Mouse (Mus musculus) retina, postnatal 1 day (tissue): ENCODE results near the gene Rae1.

Experiments used
- DNase-seq: peaks from one replicate; pipeline ENCODE4 v3.0.0-alpha.2; 2012

The Rae1 gene

DNA sequence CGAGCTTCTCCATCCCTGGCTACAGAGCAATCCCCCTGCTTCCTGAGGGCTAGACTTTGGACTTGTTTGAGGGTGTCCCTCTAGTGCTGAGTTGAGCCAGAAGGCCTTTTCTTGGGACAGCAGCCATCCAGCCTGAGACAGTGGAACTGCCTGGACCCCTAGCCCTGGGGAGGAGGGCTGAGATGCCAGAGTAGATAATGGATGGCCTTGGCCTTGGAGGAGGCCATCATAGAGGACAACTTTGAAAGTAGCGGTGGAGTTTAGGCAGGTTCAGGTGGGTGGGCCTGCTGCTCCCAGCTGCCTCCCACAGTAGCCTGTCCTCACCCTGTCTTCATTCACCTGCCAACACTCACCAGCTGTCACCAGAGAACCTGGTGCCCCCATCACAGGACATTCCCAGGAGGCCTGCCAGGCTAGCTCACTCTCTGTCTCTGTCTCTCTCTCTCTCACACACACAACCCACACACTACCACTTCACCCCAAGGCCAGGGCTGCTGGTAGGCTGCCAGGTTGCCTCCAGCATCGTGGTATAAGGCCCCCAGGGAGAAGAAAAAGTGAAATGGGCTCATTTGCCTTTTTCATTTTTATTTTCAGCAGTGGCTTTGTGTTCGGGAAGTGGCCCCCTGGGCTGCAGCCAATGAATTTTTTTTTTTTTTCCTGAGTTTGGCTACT lies 28.0 kb downstream of the Rae1 start:
- DNase-seq = no peak

DNA sequence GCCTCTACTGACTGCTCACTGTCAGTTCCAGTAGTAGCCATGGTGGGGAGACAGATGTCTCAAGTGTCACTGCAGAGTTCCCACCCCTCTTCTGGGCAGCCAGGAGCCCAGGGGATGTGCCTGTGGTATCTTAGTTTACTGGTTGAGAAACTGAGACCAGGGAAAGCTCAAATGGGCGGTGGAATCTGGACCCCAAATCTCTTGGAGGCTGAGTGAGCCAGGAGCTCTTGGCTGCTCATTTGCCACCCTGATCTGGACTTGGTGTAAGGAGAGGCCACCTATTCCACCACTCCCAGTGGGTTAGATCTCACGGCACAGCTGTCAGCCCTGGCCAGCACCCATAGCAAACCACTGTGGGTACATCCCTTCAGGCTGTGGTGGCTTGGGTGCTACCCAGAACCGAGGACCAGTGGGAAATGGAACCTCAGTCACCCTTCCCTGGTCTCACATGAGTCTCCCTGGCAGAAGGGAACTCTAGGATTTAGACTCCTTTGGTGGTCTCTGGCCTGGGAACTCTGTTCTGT lies 28.7 kb downstream of the Rae1 start:
- DNase-seq = no peak

DNA sequence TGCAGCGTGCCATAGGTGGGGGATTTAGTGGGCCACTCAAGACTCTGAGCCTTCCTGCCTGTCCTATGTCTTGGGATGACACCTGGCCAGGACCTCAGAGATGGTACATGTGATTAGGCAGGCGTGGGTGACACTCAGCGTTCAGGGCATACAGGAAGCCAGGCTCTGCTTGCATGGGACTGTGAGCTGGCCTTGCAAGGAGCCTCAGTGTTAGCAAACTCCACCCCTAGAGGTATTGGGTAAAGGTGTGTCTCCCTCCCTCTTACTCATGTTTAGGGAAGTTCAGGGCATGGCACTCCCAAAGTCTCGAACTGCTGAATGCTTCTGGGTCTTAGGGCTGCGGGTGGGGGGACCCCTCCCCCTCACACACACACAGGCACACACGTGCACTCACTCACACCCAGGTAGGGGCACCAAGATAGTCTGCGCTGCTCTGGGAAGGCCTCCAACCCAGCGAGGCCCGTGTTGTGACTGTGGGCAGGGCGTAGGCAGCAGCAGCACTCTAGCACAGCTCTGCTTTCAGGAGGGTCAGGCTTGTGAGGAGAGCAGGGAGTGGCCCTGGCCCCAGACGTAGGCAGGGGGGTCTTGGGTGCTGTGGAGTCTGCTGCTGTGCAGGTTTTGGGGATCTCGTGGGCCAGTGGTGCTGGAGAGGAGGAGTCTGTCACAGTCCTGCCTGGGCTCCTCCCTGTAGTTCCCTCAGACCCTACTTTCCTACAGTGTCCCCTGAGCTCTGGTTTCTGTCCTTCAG lies 30.8 kb downstream of the Rae1 start:
- no peak for DNase-seq

DNA sequence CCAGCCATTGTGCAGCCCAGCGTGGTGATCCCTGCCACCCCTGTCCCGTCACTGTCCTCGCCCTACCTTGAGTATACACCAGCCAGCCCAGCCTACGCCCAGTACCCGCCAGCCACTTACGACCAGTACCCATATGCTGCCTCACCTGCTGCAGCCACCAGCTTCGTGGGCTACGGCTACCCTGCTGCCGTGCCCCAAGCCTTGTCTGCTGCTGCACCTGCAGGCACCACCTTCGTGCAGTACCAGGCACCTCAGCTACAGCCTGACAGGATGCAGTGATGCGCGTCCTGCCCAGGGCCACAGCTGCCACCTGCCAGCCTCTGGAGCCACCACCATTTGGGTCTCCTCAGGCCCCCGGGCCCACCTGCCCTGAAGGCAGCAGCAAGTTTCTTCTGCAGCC lies 33.6 kb downstream of the Rae1 start:
- no peak for DNase-seq

DNA sequence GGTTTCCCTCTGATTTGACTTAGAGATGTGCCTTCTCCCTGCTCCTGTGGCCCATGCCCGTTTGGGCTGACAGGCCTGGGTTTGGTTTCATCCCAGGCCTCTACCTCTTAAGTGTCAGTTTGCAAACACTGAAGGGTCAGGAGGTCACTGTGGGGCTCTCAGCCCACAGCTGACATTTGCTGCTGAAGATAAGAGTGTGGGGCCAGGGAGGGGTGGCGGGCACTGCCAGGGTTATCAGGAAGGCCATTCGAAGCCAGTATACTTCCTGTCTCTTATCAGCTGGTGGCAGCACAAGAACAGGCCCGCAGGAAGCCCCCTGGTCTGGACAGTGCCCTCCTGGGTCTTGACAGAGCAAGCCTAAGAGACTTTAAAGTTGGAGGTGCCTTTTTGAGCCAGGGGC lies 35.1 kb downstream of the Rae1 start:
- no peak for DNase-seq

DNA sequence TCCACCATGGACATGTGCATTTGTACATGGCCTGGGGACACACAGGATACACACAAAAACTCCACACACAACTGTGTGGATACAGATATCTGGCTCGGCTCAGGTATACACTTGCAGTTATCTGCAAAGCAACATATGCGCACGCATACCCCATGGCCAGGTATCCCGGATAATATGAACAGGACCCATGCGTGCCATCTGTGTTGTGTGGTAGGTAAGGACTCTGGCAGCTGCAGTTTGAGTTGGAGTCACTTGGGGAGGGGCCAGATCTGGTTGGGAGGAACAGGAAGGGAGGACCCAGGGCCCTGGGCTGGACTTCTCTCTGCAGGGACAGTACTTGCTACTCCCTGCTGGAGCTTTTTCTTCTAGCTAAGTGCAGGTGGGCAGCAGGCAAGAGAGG lies 35.7 kb downstream of the Rae1 start:
- DNase-seq = no peak

GRCm38 (mm10) chr2:173036055-173036454 lies 36.1 kb downstream of the Rae1 start:
- DNase-seq = peak; percentile 49

DNA sequence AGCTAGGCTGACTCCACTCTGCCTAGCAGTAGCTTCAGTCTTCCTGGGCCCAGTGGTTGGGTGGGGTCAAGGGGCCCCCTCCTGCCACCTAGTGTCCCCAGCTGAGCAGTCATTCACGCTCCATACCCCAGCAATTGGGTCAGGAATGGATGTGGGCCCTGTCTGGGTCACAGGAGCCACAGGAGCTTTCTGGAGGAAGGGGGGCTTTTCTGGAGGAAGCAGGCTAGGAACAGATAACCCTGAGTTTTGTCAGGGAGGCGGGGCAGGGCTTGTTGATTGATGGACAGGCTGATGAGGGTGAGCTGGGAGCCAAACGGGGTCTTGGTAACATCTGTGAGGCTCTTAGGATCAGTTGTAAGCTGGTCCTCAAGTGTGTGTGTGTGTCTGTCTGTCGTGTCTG lies 36.7 kb downstream of the Rae1 start:
- DNase-seq = no peak

DNA sequence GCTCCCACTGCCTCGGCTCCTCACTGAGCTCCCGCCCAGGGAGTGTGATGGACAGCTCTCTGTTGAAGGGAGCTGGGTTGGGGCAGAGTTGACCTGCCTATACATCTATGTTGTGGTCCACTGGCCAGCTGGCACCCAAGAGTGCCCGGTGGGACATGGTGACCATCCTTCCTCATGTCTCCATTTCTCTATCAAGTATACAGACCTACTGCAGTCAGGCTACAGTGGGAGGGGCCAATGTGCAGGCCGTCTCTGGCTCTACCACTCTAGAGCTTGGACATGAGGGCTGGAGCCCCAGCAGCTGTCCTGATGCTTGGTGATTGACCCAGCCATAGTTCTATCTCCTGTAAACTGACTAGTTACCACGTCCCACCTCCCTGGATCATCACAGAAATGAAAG lies 37.4 kb downstream of the Rae1 start:
- no peak for DNase-seq

DNA sequence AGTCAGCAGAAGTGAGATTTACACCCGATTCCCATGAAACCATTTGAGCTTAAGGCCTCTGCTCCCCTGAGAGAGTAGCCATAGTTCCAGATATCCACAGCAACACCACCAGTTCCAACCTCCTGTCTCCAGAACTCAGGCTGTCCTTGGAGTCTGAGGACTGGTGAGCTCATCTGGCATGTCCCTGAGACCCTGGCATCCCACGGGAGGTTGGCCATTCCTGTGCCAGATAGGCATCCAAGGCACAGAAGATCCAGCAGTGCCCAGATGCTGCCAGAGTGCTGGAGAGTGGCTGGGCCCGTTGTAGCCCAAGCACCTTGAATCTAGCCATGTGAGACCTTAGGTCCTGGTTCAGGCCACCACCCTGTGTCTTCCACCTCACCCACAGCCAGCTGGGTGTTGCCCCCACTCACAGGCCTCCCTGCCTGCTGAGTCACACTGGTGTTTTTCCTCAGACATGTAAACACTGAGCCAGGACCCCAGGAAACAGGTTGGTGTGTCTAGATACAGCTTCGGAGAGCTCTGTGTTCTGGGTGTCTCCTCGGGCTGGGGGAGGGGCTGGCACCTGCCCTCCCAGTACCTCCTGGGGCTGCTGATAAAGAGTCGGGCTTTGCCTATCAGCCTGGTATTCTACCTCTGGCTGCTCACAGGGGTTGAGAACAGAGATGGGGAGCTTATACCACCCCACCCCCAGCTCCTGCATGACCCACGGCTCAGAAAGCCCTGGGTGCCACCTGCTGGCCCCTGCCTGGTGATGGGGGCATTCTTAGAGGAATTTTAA lies 38.1 kb downstream of the Rae1 start:
- no peak for DNase-seq

- DNase-seq = no peak
These were observed 39.1 kb downstream of the Rae1 start for GRCm38 (mm10) chr2:173039041-173039440.

GRCm38 (mm10) chr2:173040803-173041202 lies 40.9 kb downstream of the Rae1 start:
- no peak for DNase-seq

DNA sequence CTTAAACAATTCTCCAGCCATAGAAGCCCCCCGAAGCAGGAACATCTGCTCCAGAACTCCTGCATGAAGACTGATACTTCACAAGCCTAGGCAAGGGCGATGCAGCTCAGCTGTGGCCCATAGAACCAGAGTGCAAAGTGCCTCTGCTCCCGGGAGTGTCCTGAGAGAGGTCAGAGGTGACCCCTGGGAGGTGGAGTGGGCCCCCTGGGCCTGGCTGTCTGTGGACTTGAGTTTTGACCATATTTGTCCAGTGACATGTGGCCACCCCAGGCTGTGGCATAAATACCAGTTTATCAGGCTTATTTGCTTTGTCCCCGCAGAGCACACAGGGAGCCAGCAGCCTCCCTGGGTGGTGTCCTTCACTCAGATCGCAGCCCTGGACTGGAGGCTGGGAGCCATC lies 41.3 kb downstream of the Rae1 start:
- DNase-seq = no peak

DNA sequence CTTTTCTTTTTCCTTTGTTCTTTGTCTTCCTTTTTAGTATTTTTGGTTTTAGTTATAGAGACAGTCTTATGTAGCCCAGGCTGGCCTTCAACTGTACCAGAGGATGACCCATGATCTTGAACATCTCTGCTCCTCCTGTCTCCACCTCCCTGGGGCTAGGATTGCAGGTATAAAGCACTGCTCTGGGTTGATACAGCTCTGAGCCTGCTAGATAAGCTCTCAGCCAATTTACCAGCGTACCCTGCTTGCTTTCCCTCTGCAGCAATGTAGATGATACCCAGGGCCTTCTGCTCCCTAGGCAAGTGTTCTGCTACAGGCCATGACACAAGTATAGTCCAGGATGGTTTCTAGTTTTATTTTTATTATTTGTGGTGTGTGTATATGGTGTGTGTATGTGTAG lies 42.0 kb downstream of the Rae1 start:
- DNase-seq = no peak

- DNase-seq = no peak
These were observed 42.7 kb downstream of the Rae1 start for GRCm38 (mm10) chr2:173042504-173043162.

DNA sequence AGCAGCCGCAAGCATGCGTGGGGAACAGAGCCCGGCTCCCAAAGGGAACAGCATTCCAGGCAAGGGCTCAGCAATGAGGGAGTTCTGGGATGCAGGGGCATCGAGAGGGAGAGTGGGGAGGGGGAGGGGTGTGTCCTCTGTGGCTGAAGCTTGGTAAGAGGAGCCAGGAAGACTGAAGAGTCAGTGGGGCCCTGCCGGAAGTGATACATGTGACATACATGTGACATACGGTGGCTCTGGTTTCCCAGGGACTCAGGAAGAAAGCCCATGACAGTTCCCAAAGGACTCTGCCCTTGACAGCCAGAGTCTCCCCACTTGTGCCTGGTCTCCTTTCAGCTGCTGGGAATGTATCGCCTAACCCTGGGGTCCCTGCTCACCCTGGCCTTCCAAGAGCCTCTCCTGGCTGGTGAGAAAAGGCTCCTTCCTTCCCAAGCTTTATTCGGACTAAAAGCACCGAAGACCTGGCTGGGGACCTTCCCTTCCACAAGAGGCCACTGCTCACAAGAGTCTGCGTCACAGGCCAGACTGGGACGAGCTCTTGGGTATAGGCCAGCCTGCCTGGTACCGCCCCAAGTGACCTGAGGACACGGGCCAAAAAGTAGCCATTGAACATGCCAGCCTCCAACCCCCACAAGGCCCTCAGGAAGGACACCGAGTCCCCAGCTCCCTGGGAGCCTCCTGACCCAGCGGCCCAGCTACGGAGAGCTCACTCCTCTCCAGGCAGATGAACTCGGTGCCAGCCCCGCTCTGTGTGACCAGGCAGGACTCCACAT lies 44.5 kb downstream of the Rae1 start:
- DNase-seq = no peak

GRCm38 (mm10) chr2:173046582-173047297 lies 46.8 kb downstream of the Rae1 start:
- no peak for DNase-seq

DNA sequence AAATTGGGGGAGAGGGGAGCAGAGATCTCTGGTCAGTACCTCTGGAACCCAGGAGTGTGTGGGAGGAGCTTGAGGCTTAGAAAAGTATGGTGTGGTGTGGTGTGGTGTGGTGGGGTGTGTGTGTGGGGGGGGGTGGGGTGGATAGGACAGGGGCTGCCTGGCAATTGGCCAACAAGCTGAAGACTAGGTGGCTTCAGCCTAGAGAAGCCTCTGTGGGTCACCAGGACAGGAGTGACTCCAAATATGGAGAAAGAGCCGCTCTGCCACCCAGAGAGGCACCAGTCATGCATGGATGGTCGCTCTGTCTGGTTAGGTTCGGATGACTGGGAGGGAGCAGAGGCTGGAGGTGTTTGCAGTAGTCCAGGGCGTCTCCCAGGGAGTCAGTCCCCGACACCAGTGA lies 47.6 kb downstream of the Rae1 start:
- DNase-seq = no peak

GRCm38 (mm10) chr2:173048041-173048745 lies 48.3 kb downstream of the Rae1 start:
- DNase-seq = no peak

DNA sequence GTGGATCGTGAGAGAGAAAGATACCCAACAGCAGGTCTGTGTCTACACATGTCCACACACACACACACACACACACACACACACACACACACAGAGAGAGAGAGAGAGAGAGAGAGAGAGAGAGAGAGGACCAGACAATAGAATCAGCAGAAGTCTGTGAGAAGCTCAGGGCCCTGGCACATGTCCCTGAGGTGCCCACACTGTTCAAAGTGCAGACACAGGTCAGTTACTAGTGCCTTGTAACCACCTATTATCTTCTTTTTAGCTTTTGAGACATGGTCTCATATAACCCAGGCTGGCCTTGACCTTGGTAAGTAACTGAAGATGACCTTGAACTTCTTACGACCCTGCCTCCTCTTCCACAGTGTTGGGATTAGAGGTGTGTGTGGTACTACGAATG lies 49.3 kb downstream of the Rae1 start:
- no peak for DNase-seq

DNA sequence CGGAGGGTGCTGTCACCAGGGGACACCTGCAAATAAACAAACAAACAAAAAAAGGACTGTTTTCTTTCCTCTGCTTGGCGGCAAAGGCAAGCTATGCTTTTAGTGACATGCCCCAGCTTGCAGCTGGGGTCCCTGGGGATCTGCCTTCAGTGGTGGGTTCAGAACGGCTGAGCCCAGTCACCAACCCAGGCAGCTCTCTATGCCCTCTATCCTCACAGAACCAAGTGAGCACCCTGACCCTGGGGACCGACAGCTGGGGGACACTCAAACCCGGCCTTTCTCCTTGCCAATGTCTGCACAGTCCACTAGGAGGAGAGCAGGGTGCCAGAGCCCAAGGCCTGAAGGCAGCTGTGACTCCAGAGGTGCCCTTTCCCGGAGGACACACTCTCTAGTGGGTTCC lies 49.9 kb downstream of the Rae1 start:
- no peak for DNase-seq
